Mouse (Mus musculus): ENCODE measurements around the gene Zbtb18. TPM values are rescaled to one million over a fixed set of nuclear protein-coding genes. Genes with fewer than 3 reads are reported as not detected.
"Not testable (repeated sequence)": the region's sequence is repeated elsewhere in the genome, so short reads cannot be mapped to it uniquely, and the experiment has no call there.

Zbtb18 gene
- polyA plus RNA-seq, 1 experiment: 32.3 TPM

DNA sequence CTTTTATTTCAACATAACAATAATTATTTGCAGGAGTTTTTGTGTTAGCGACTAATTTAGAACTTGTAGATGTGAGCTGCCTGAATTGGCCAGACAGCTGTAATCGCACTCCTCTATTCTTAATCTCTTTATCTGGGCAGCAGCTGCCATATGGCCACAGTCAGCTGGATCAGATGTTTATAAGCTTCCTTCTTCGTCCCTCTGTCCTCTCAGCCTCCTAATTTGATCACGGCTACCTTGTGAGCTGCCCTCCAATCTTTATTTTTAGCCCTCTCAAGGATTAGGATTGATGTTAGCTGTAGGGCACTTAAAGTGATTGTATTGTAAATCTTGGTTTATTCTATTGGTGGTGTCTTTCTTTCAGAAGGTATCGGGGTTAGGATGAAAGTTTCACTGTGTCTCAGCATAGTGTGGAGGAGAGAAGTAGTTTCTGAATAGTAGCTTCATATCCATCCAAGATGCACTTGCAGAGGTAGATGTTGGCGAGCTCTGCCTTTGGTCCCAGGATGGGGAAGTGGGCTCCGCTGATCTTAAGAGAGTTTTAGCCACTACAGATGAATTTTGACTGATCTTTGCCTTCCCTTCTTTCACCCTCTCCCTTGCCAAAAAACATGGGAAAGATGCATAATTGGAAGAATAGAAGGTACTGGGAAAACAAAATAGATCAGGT lies 3.4 kb downstream of the Zbtb18 start:
- TF ChIP-seq POLR2A (IDR thresholded peaks at IDR 0.05; ENCODE audit: borderline replicate concordance, low read depth, low read length) (no peak), CTCF (IDR thresholded peaks at IDR 0.05; ENCODE audit: low read depth, low read length) (no peak)
- no peak overlapping the region for H3K4me3 ChIP-seq (ENCODE audit: insufficient read depth, low read length)
- H3K27ac ChIP-seq (ENCODE audit: insufficient read depth, low read depth, low read length): no peak overlapping the region
- H3K4me1 ChIP-seq (ENCODE audit: control insufficient read depth, insufficient read depth, low read length): peaks cover 13% of the 10 kb centered on the region

DNA sequence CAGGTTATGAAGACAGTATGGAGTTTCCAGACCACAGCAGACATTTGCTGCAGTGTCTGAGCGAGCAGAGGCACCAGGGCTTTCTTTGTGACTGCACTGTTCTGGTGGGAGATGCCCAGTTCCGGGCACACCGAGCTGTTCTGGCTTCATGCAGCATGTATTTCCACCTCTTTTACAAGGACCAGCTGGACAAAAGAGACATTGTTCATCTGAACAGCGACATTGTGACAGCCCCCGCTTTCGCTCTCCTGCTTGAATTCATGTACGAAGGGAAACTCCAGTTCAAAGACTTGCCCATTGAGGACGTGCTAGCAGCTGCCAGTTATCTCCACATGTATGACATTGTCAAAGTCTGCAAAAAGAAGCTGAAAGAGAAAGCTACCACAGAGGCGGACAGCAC lies 4.9 kb downstream of the Zbtb18 start:
- no peak overlapping the region for H3K4me3 ChIP-seq (ENCODE audit: insufficient read depth, low read length)
- no peak overlapping the region for H3K27ac ChIP-seq (ENCODE audit: insufficient read depth, low read depth, low read length)
- peaks cover 13% of the 10 kb centered on the region for H3K4me1 ChIP-seq (ENCODE audit: control insufficient read depth, insufficient read depth, low read length)
- no peak for TF ChIP-seq CTCF (IDR thresholded peaks at IDR 0.05; ENCODE audit: low read depth, low read length)
- TF ChIP-seq POLR2A (IDR thresholded peaks at IDR 0.05; ENCODE audit: borderline replicate concordance, low read depth, low read length): no peak

DNA sequence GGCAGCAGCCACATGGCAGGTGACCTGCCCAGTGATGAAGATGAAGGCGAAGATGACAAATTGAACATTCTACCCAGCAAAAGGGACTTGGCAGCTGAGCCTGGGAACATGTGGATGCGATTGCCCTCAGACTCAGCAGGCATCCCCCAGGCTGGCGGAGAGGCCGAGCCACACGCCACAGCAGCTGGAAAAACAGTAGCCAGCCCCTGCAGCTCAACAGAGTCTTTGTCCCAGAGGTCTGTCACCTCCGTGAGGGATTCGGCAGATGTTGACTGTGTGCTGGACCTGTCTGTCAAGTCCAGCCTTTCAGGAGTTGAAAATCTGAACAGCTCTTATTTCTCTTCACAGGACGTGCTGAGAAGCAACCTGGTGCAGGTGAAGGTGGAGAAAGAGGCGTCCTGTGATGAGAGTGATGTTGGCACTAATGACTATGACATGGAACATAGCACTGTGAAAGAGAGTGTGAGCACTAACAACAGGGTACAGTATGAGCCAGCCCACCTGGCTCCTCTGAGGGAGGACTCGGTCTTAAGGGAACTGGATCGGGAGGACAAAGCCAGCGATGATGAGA lies 5.5 kb downstream of the Zbtb18 start:
- TF ChIP-seq POLR2A (IDR thresholded peaks at IDR 0.05; ENCODE audit: borderline replicate concordance, low read depth, low read length): no peak
- TF ChIP-seq CTCF (IDR thresholded peaks at IDR 0.05; ENCODE audit: low read depth, low read length): no peak
- no peak overlapping the region for H3K4me3 ChIP-seq (ENCODE audit: insufficient read depth, low read length)
- no peak overlapping the region for H3K27ac ChIP-seq (ENCODE audit: insufficient read depth, low read depth, low read length)
- H3K4me1 ChIP-seq (ENCODE audit: control insufficient read depth, insufficient read depth, low read length): peaks cover 13% of the 10 kb centered on the region

DNA sequence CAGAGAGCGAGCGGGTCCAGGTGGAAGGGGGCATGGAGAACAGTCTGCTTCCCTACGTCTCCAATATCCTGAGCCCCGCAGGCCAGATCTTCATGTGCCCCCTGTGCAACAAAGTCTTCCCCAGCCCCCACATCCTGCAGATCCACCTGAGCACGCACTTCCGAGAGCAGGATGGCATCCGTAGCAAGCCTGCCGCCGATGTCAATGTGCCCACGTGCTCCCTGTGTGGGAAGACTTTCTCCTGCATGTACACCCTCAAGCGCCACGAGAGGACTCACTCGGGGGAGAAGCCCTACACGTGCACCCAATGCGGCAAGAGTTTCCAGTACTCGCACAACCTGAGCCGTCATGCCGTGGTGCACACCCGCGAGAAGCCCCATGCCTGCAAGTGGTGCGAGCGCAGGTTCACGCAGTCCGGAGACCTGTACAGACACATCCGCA lies 6.0 kb downstream of the Zbtb18 start:
- peaks cover 13% of the 10 kb centered on the region for H3K4me1 ChIP-seq (ENCODE audit: control insufficient read depth, insufficient read depth, low read length)
- TF ChIP-seq CTCF (IDR thresholded peaks at IDR 0.05; ENCODE audit: low read depth, low read length): no peak
- no peak for TF ChIP-seq POLR2A (IDR thresholded peaks at IDR 0.05; ENCODE audit: borderline replicate concordance, low read depth, low read length)
- H3K27ac ChIP-seq (ENCODE audit: insufficient read depth, low read depth, low read length): no peak overlapping the region
- H3K4me3 ChIP-seq (ENCODE audit: insufficient read depth, low read length): no peak overlapping the region

DNA sequence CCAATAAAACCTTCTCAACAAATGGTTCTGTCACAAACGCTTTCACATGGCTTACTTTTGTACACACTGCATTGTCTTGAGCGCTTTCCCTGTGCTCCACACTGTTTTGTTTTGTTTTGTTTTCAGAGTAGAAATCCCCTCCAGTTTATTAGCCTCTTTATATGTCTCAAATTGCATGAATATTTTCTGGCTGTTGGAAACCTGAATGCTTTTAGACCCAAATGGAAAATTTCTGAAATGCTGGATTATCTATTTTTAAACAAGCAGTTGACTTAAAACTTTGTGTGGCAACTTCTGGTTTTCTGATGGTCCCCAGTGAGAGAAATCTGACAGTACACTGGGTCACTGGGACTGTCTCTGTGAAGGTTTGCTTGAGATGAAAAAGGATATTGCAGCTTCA lies 6.8 kb downstream of the Zbtb18 start:
- H3K4me3 ChIP-seq (ENCODE audit: insufficient read depth, low read length): no peak overlapping the region
- H3K27ac ChIP-seq (ENCODE audit: insufficient read depth, low read depth, low read length): no peak overlapping the region
- H3K4me1 ChIP-seq (ENCODE audit: control insufficient read depth, insufficient read depth, low read length): peaks cover 12% of the 10 kb centered on the region
- TF ChIP-seq CTCF (IDR thresholded peaks at IDR 0.05; ENCODE audit: low read depth, low read length) (no peak), POLR2A (IDR thresholded peaks at IDR 0.05; ENCODE audit: borderline replicate concordance, low read depth, low read length) (no peak)

DNA sequence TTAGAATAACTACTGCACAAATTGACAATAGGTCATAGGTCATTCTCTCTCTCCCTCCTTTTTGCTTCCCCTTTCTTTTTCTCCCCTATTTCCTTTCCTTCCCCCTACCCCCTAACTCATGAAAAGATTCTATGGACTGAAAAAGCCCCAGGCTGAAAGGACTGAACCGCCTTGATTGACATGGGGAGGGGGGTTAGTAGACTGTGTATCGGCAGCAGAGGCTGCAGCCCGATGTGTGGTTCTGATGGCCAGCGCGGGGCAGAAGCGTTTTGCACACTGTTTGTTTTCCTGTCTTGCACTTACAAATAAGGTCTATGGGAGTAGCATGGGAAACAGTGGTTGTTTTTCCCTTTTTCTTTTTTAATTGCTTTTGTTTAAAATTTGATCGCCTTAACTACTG lies 7.7 kb downstream of the Zbtb18 start:
- H3K27ac ChIP-seq (ENCODE audit: insufficient read depth, low read depth, low read length); H3K4me3 ChIP-seq (ENCODE audit: insufficient read depth, low read length); H3K4me1 ChIP-seq (ENCODE audit: control insufficient read depth, insufficient read depth, low read length): not testable (repeated sequence)

DNA sequence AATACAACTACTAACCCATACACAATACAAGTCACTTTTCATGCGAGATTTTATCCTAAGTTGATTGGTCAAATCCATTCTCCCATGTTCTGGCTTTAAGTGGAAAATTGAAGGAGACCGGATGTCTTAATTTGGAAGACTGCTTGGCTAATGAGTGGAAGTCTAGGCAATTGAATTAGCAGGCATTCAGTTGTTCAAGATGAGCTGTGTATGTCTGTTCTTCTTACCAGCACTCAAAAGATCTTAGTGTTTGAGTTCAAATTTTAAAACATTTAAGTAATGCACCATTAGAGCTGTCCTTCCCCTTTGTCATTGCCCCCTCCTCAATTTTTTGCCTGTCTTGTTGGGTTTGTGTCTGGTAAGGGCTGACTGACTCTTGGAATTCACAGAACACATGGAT lies 8.9 kb downstream of the Zbtb18 start:
- Histone ChIP-seq H3K27ac (ENCODE audit: insufficient read depth, low read depth, low read length) (no peak overlapping the region), H3K4me3 (ENCODE audit: insufficient read depth, low read length) (no peak overlapping the region), H3K4me1 (ENCODE audit: control insufficient read depth, insufficient read depth, low read length) (peaks cover 2% of the 10 kb centered on the region)
- TF ChIP-seq POLR2A (IDR thresholded peaks at IDR 0.05; ENCODE audit: borderline replicate concordance, low read depth, low read length) (no peak), CTCF (IDR thresholded peaks at IDR 0.05; ENCODE audit: low read depth, low read length) (no peak)

DNA sequence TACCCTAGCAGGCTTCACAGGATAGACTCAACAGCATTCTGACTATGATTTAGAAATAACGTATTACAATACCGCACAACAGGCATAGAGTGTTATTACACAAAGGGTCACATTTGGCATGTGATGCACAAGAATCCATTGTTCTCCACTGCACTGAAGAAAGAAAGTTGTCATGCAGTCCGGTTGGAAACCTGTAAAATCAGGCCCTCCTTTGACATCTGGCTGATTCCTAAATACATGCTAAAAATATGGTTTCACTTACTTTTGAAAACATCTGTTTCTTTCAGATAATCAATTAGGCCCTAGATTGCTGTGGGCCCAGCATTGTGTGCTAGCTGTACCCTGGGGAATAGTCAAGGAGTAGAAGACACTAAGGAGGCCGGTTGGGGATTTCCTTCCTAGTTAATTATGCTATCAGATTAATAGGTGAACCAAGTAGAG lies 9.9 kb downstream of the Zbtb18 start:
- TF ChIP-seq POLR2A (IDR thresholded peaks at IDR 0.05; ENCODE audit: borderline replicate concordance, low read depth, low read length) (no peak), CTCF (IDR thresholded peaks at IDR 0.05; ENCODE audit: low read depth, low read length) (no peak)
- Histone ChIP-seq H3K27ac (ENCODE audit: insufficient read depth, low read depth, low read length) (no peak overlapping the region), H3K4me1 (ENCODE audit: control insufficient read depth, insufficient read depth, low read length) (peaks cover 2% of the 10 kb centered on the region), H3K4me3 (ENCODE audit: insufficient read depth, low read length) (no peak overlapping the region)

DNA sequence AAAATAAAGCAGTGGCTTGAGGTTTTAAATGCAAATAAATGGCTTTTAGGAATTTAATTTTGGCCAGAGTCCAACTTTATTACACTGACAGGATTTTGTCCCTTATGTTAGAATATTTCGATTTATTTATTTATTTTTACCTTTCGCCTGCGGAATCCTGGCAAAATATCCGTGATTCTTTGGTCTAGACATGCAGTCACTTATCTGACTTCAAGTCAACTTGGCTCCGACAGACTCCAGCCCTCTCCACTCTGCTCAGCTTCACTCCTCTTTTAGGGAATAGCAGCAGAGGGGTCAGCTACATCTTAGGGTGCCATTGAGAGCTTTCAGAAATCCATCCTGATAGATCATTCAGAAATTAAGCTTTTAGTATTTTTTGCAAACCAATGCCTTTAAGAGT lies 10.8 kb downstream of the Zbtb18 start:
- H3K4me1 ChIP-seq (ENCODE audit: control insufficient read depth, insufficient read depth, low read length): peaks cover 2% of the 10 kb centered on the region
- H3K4me3 ChIP-seq (ENCODE audit: insufficient read depth, low read length): no peak overlapping the region
- TF ChIP-seq POLR2A (IDR thresholded peaks at IDR 0.05; ENCODE audit: borderline replicate concordance, low read depth, low read length) (no peak), CTCF (IDR thresholded peaks at IDR 0.05; ENCODE audit: low read depth, low read length) (no peak)
- no peak overlapping the region for H3K27ac ChIP-seq (ENCODE audit: insufficient read depth, low read depth, low read length)

DNA sequence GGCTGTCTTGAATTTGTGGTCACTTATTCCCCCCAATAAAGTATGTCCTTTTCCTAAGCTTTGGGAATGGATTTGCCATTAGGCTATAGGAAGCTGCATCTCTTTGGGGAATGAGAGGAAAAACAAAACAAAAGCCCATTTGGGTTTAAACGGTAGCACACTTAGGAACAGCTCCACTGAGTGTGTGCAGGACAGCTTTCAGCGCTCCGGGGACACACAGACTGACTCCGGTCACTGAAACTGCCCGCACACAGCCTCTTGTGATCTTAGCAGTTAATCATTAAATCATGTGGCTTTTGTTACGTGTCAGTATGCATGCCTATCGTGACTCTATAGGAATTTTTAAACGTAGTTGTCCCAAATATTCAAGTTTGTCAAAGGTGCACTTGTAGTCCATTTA lies 11.7 kb downstream of the Zbtb18 start:
- TF ChIP-seq POLR2A (IDR thresholded peaks at IDR 0.05; ENCODE audit: borderline replicate concordance, low read depth, low read length) (no peak), CTCF (IDR thresholded peaks at IDR 0.05; ENCODE audit: low read depth, low read length) (no peak)
- Histone ChIP-seq H3K4me1 (ENCODE audit: control insufficient read depth, insufficient read depth, low read length) (peaks cover under 1% of the 10 kb centered on the region), H3K4me3 (ENCODE audit: insufficient read depth, low read length) (no peak overlapping the region), H3K27ac (ENCODE audit: insufficient read depth, low read depth, low read length) (no peak overlapping the region)

Data from bone marrow macrophage, adult 2 months (primary cell).